Mouse (Mus musculus): ENCODE results near the gene Rasal2. TPM values are rescaled to one million over a fixed set of nuclear protein-coding genes. Genes with fewer than 3 reads are reported as not detected.

Gene Rasal2
- 5.4 TPM in 2 replicates for polyA plus RNA-seq (2015; fragmentation: Nextera tagmentation; extraction: Ambion mirVana)

- Histone ChIP-seq H3K9me3 (no peaks in the 10 kb centered on the region), H3K36me3 (no peaks in the 10 kb centered on the region), H3K4me1 (replicated peaks) (peaks cover 8% of the 10 kb centered on the region; the same call in 1 of the 2 replicates), H3K4me3 (replicated peaks) (peak within 1 kb of the TSS; percentile 94), H3K27ac (peak within 1 kb of the TSS; percentile 94), H3K27me3 (replicated peaks) (no peaks in the 10 kb centered on the region), H3K9ac (peak within 1 kb of the TSS; percentile 77), H3K4me2 (replicated peaks) (peak within 1 kb of the TSS; percentile 86)
- 1% methylated on average over 62 of the region's 62 CpGs for WGBS
- ATAC-seq = peak; percentile 99
These were observed at the start of gene Rasal2 for GRCm38 (mm10) chr1:157412454-157413369. Gene Rasal2 (minus strand): TSS chr1:157412595.

- H3K9ac ChIP-seq = no peak overlapping the region
- no peak overlapping the region for H3K27ac ChIP-seq
- H3K4me3 ChIP-seq (replicated peaks) = no peak overlapping the region
- no peaks in the 10 kb centered on the region for H3K36me3 ChIP-seq
- no peak overlapping the region for H3K4me2 ChIP-seq (replicated peaks)
- WGBS = 94% methylated on average over 5 of the region's 5 CpGs
- no peaks in the 10 kb centered on the region for H3K27me3 ChIP-seq (replicated peaks)
- ATAC-seq = no peak
- no peaks in the 10 kb centered on the region for H3K4me1 ChIP-seq (replicated peaks)
- no peaks in the 10 kb centered on the region for H3K9me3 ChIP-seq
These were observed 48.9 kb upstream of the Rasal2 start for GRCm38 (mm10) chr1:157461276-157461675.

- no peaks in the 10 kb centered on the region for H3K27me3 ChIP-seq (replicated peaks)
- no peaks in the 10 kb centered on the region for H3K36me3 ChIP-seq
- 89% methylated on average over 5 of the region's 5 CpGs for WGBS
- H3K9ac ChIP-seq = no peak overlapping the region
- no peaks in the 10 kb centered on the region for H3K4me1 ChIP-seq (replicated peaks)
- no peak overlapping the region for H3K27ac ChIP-seq
- no peak overlapping the region for H3K4me2 ChIP-seq (replicated peaks)
- H3K9me3 ChIP-seq = no peaks in the 10 kb centered on the region
- H3K4me3 ChIP-seq (replicated peaks) = no peak overlapping the region
- no peak for ATAC-seq
These were observed 47.5 kb upstream of the Rasal2 start for GRCm38 (mm10) chr1:157459904-157460303.

GRCm38 (mm10) chr1:157458421-157459208 is 46.2 kb upstream of the Rasal2 start, which contains the start of gene Cryzl2:
Gene Cryzl2 (plus strand): TSS chr1:157458577.
- Histone ChIP-seq H3K4me1 (replicated peaks) (no peaks in the 10 kb centered on the region), H3K4me2 (replicated peaks) (peak within 1 kb of the TSS; percentile 59), H3K36me3 (no peaks in the 10 kb centered on the region), H3K9me3 (no peaks in the 10 kb centered on the region), H3K27me3 (replicated peaks) (no peaks in the 10 kb centered on the region), H3K27ac (no peak within 1 kb of the TSS), H3K9ac (peak within 1 kb of the TSS; percentile 12; the same call in 1 of the 2 replicates), H3K4me3 (replicated peaks) (peak within 1 kb of the TSS; percentile 31)
- ATAC-seq = peak; percentile 95
- WGBS = 11% methylated on average over 28 of the region's 29 CpGs

GRCm38 (mm10) chr1:157457789-157458188 is 45.4 kb upstream of the Rasal2 start:
- Histone ChIP-seq H3K4me3 (replicated peaks) (no peak overlapping the region), H3K4me2 (replicated peaks) (no peak overlapping the region)

GRCm38 (mm10) chr1:157454876-157455275 is 42.5 kb upstream of the Rasal2 start:
- H3K27me3 ChIP-seq (replicated peaks) = no peaks in the 10 kb centered on the region
- H3K4me3 ChIP-seq (replicated peaks) = no peak overlapping the region
- H3K36me3 ChIP-seq = no peaks in the 10 kb centered on the region
- no peak overlapping the region for H3K9ac ChIP-seq
- no peak overlapping the region for H3K27ac ChIP-seq
- no peak overlapping the region for H3K4me2 ChIP-seq (replicated peaks)
- 66% methylated on average over 6 of the region's 6 CpGs for WGBS
- no peaks in the 10 kb centered on the region for H3K9me3 ChIP-seq
- H3K4me1 ChIP-seq (replicated peaks) = peaks cover 2% of the 10 kb centered on the region; the same call in 1 of the 2 replicates
- no peak for ATAC-seq

More at GRCm38 (mm10) chr1:157457789-157458188, 45.4 kb upstream of the Rasal2 start:
- H3K4me1 ChIP-seq (replicated peaks) = no peaks in the 10 kb centered on the region
- H3K36me3 ChIP-seq = no peaks in the 10 kb centered on the region
- WGBS = 94% methylated on average over 3 of the region's 3 CpGs
- no peak overlapping the region for H3K9ac ChIP-seq
- no peaks in the 10 kb centered on the region for H3K27me3 ChIP-seq (replicated peaks)
- H3K27ac ChIP-seq = no peak overlapping the region
- ATAC-seq = no peak
- H3K9me3 ChIP-seq = no peaks in the 10 kb centered on the region

GRCm38 (mm10) chr1:157452759-157453549 is 40.6 kb upstream of the Rasal2 start:
- Histone ChIP-seq H3K4me3 (replicated peaks) (no peak overlapping the region), H3K27ac (no peak overlapping the region), H3K36me3 (no peaks in the 10 kb centered on the region), H3K9ac (no peak overlapping the region), H3K4me2 (replicated peaks) (no peak overlapping the region), H3K9me3 (no peaks in the 10 kb centered on the region), H3K27me3 (replicated peaks) (no peaks in the 10 kb centered on the region), H3K4me1 (replicated peaks) (peaks cover 7% of the 10 kb centered on the region; the same call in 1 of the 2 replicates)
- 76% methylated on average over 5 of the region's 5 CpGs for WGBS
- ATAC-seq = no peak

- H3K27me3 ChIP-seq (replicated peaks) = no peaks in the 10 kb centered on the region
- ATAC-seq = no peak
- H3K4me1 ChIP-seq (replicated peaks) = peaks cover 7% of the 10 kb centered on the region; the same call in 1 of the 2 replicates
- no peak overlapping the region for H3K27ac ChIP-seq
- no peak overlapping the region for H3K4me3 ChIP-seq (replicated peaks)
- no peak overlapping the region for H3K4me2 ChIP-seq (replicated peaks)
- H3K9me3 ChIP-seq = no peaks in the 10 kb centered on the region
- H3K36me3 ChIP-seq = no peaks in the 10 kb centered on the region
- H3K9ac ChIP-seq = no peak overlapping the region
- 91% methylated on average over 3 of the region's 3 CpGs for WGBS
These were observed 39.9 kb upstream of the Rasal2 start for GRCm38 (mm10) chr1:157452284-157452683.

- Histone ChIP-seq H3K9ac (no peak overlapping the region), H3K4me2 (replicated peaks) (peak overlapping the region; percentile 54), H3K4me3 (replicated peaks) (peak overlapping the region; percentile 3; the same call in 1 of the 2 replicates), H3K36me3 (no peaks in the 10 kb centered on the region), H3K4me1 (replicated peaks) (peaks cover 7% of the 10 kb centered on the region; the same call in 1 of the 2 replicates), H3K27me3 (replicated peaks) (no peaks in the 10 kb centered on the region), H3K27ac (no peak overlapping the region), H3K9me3 (no peaks in the 10 kb centered on the region)
- ATAC-seq = peak; percentile 58
- WGBS = 11% methylated on average over 21 of the region's 21 CpGs
These were observed 37.7 kb upstream of the Rasal2 start for GRCm38 (mm10) chr1:157449981-157450636.

- 22% methylated on average over 10 of the region's 10 CpGs for WGBS
- ATAC-seq = peak; percentile 63
- peaks cover 7% of the 10 kb centered on the region; the same call in 1 of the 2 replicates for H3K4me1 ChIP-seq (replicated peaks)
- no peak overlapping the region for H3K27ac ChIP-seq
- H3K4me3 ChIP-seq (replicated peaks) = peak overlapping the region; percentile 3; the same call in 1 of the 2 replicates
- no peak overlapping the region for H3K9ac ChIP-seq
- peak overlapping the region; percentile 54 for H3K4me2 ChIP-seq (replicated peaks)
- no peaks in the 10 kb centered on the region for H3K27me3 ChIP-seq (replicated peaks)
- no peaks in the 10 kb centered on the region for H3K9me3 ChIP-seq
- H3K36me3 ChIP-seq = no peaks in the 10 kb centered on the region
These were observed 37.1 kb upstream of the Rasal2 start for GRCm38 (mm10) chr1:157449532-157449931.

GRCm38 (mm10) chr1:157448805-157449188 is 36.4 kb upstream of the Rasal2 start:
- H3K9me3 ChIP-seq = no peaks in the 10 kb centered on the region
- no peak for ATAC-seq
- no peak overlapping the region for H3K4me3 ChIP-seq (replicated peaks)
- peaks cover 10% of the 10 kb centered on the region; the same call in 1 of the 2 replicates for H3K4me1 ChIP-seq (replicated peaks)
- H3K27ac ChIP-seq = no peak overlapping the region
- H3K27me3 ChIP-seq (replicated peaks) = no peaks in the 10 kb centered on the region
- no peak overlapping the region for H3K9ac ChIP-seq
- 66% methylated on average over 5 of the region's 5 CpGs for WGBS
- H3K36me3 ChIP-seq = no peaks in the 10 kb centered on the region
- H3K4me2 ChIP-seq (replicated peaks) = no peak overlapping the region
